18 mouse cellular contexts compared by ENCODE assay signal in genomic region chr2:137408294-137408693, GRCm38 (mm10).
"Had no signal": no experiment of that assay in that cellular context is flagged by ENCODE, and none has a peak within 500 bp of the region (broad histone marks: within the 10 kb centered on the region; RNA-seq: fewer than 3 reads in every experiment).

No protein-coding gene starts in this region.

- DNase-seq: lung, embryonic 14.5 days; lung, postnatal 10 days; lung, postnatal 4 days; midbrain, embryonic 14.5 days; retina, postnatal 1 day; right cerebral cortex, adult 18-20 months; right cerebral cortex, postnatal 25 days; right cerebral cortex, postnatal 4 days; spleen, adult 18-20 months; thymus, adult 18-20 months; thymus, postnatal 14 days; thymus, postnatal 36 days had no signal

- H3K27me3 ChIP-seq: midbrain, embryonic 12.5 days; neural tube, embryonic 13.5 days; neural tube, embryonic 15.5 days had no signal

- H3K27ac ChIP-seq: midbrain, embryonic 10.5 days; midbrain, embryonic 12.5 days; neural tube, embryonic 13.5 days; neural tube, embryonic 15.5 days had no signal

- H3K9ac ChIP-seq: lung, embryonic 14.5 days; midbrain, embryonic 12.5 days; neural tube, embryonic 13.5 days; neural tube, embryonic 15.5 days had no signal

- H3K4me2 ChIP-seq: lung, embryonic 14.5 days; midbrain, embryonic 12.5 days; neural tube, embryonic 13.5 days; neural tube, embryonic 15.5 days had no signal

- H3K4me1 ChIP-seq: midbrain, embryonic 10.5 days; midbrain, embryonic 12.5 days; neural tube, embryonic 13.5 days; neural tube, embryonic 15.5 days had no signal

- H3K4me3 ChIP-seq: midbrain, embryonic 10.5 days; midbrain, embryonic 12.5 days; myocyte; neural tube, embryonic 13.5 days; neural tube, embryonic 15.5 days had no signal

- H3K9me3 ChIP-seq: midbrain, embryonic 10.5 days; midbrain, embryonic 12.5 days; neural tube, embryonic 13.5 days; neural tube, embryonic 15.5 days had no signal

- ATAC-seq: midbrain, embryonic 16.5 days had no signal

- H3K36me3 ChIP-seq: midbrain, embryonic 10.5 days; midbrain, embryonic 12.5 days; neural tube, embryonic 13.5 days; neural tube, embryonic 15.5 days had no signal
